In the genomic region with DNA sequence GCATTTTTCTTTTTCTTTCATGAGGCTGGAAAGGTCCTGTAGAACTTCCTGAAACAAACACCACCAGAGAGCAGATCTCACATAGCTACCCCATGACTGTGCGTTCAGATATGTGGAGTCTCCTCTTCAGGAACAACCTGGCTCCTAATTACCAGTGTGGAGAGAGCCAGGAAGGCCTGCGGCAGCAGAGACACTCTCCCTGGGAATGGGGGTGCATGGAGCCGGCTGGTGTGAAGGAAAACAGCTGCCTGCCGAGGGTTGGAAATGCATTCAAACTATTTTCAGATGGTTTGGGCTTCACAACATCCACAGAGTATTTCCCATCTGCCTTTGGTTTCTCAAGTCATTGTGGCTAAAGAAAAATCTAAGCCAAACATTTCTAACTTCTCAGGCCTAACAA, we compare ENCODE assay signal across 11 mouse cellular contexts. TPM values are rescaled to one million over a fixed set of nuclear protein-coding genes. Genes with fewer than 3 reads are reported as not detected.
A peak's percentile ranks its signal among the peaks of the same experiment; 100 is the strongest.
DNase-seq lines count a peak whose midpoint lies in the region; ATAC-seq and TF ChIP-seq lines count a peak whose summit lies in the region.
"Had no signal": no experiment of that assay in that cellular context is flagged by ENCODE, and none has a peak within 500 bp of the region (broad histone marks: within the 10 kb centered on the region; RNA-seq: fewer than 3 reads in every experiment).

No protein-coding gene starts in this region.

- H3K9ac ChIP-seq in stomach, embryonic 15.5 days = no peak overlapping the region
- H3K9ac ChIP-seq: midbrain, embryonic 12.5 days had no signal

- H3K4me2 ChIP-seq in stomach, embryonic 15.5 days = no peak overlapping the region
- H3K4me2 ChIP-seq: midbrain, embryonic 12.5 days had no signal

- ATAC-seq in frontal cortex, adult (ENCODE audit: low TSS enrichment) = peak; percentile 87
- no peak for ATAC-seq in stomach, embryonic 15.5 days (ENCODE audit: insufficient read depth, low FRiP score, low read depth)

- WGBS in lung, adult 2 months = 46% methylated on average over 4 of the region's 4 CpGs
- WGBS in stomach, embryonic 15.5 days = 47% methylated on average over 4 of the region's 4 CpGs

- no peaks in the 10 kb centered on the region for H3K36me3 ChIP-seq in stomach, embryonic 15.5 days
- H3K36me3 ChIP-seq: midbrain, embryonic 12.5 days had no signal

- no peaks in the 10 kb centered on the region for H3K9me3 ChIP-seq in stomach, embryonic 15.5 days
- H3K9me3 ChIP-seq: midbrain, embryonic 12.5 days had no signal

- H3K4me3 ChIP-seq in lung, adult 2 months (replicated peaks; ENCODE audit: extremely low read depth, low read depth, low read length) = no peak overlapping the region
- H3K4me3 ChIP-seq in stomach, embryonic 15.5 days (replicated peaks) = no peak overlapping the region
- H3K4me3 ChIP-seq: midbrain, embryonic 12.5 days had no signal

- TF ChIP-seq CTCF in lung, adult 2 months (IDR thresholded peaks at IDR 0.05; ENCODE audit: insufficient read depth, low read length) = no peak

- intact Hi-C loops in heart, postnatal 25 days (cut with DNase I) = no loop called here

- TF ChIP-seq POLR2A in lung, adult 2 months (IDR thresholded peaks at IDR 0.05; ENCODE audit: borderline replicate concordance, extremely low read depth, low read depth, low read length) = no peak

- H3K27me3 ChIP-seq in stomach, embryonic 15.5 days (replicated peaks) = no peaks in the 10 kb centered on the region

- no peaks in the 10 kb centered on the region for H3K4me1 ChIP-seq in lung, adult 2 months (ENCODE audit: control insufficient read depth, insufficient read depth, low read length)
- peaks cover 11% of the 10 kb centered on the region; the same call in 1 of the 2 replicates for H3K4me1 ChIP-seq in stomach, embryonic 15.5 days
- H3K4me1 ChIP-seq: midbrain, embryonic 12.5 days had no signal

- DNase-seq in frontal cortex, postnatal 14 days (ENCODE audit: low spot score in 2 of 2) = no peak
- DNase-seq in lung, adult 18-20 months = peak; percentile 28 to 39
- no peak for DNase-seq in lung, adult 2 months
- peak; percentile 33 for DNase-seq in heart, postnatal 25 days (ENCODE audit: low spot score)
- no peak for DNase-seq in spleen, postnatal 14 days (ENCODE audit: low spot score in 2 of 2)
- DNase-seq in cerebellum, adult 9-10 months = no peak
- DNase-seq: liver had no signal

- peak overlapping the region; percentile 44 for H3K27ac ChIP-seq in stomach, embryonic 15.5 days
- H3K27ac ChIP-seq: midbrain, embryonic 12.5 days had no signal

RNA-seq across cellular contexts. Expression of a gene that starts 10.4 kb away (rescaled TPM):
- polyA plus RNA-seq in lung, adult 2 months (2012; rRNA removed) = 5.6 and 5.9 TPM in 2 replicates
- total RNA-seq in heart, postnatal 25 days (2021) = 1 to 10 TPM; 5.3 to 6.5 TPM
- polyA plus RNA-seq in stomach, embryonic 15.5 days (2015; fragmentation: Nextera tagmentation; extraction: Ambion mirVana) = 21.6 and 21.8 TPM in 2 replicates
- total RNA-seq: neutrophil, adult 5-6 weeks had no signal

RNA-seq across cellular contexts. Expression of a gene that starts 53.8 kb away (rescaled TPM):
- polyA plus RNA-seq in lung, adult 2 months (2012; rRNA removed) = 2.3 and 3.4 TPM in 2 replicates
- 1 to 10 TPM; 8.4 to 9.2 TPM for total RNA-seq in heart, postnatal 25 days (2021)
- 61.9 and 65.3 TPM in 2 replicates for polyA plus RNA-seq in stomach, embryonic 15.5 days (2015; fragmentation: Nextera tagmentation; extraction: Ambion mirVana)

Comparison
In these comparisons a context has a peak if more than half of its experiments do, and no peak if none do; other contexts are left out.
1. DNase-seq: peak in lung, adult 18-20 months (2 of 2) and heart, postnatal 25 days (single experiment); none in frontal cortex, postnatal 14 days (0 of 2), lung, adult 2 months (single experiment), spleen, postnatal 14 days (0 of 2) and cerebellum, adult 9-10 months (single experiment).
2. RNA of a gene that starts 53.8 kb away (polyA plus RNA-seq): 61.9 to 65.3 TPM in stomach, embryonic 15.5 days; 2.3 to 3.4 TPM in lung, adult 2 months; every median in the first group is over 10 times any median in the second.